In genomic region chr1:76001124-76001523, GRCm38 (mm10) we compare ENCODE assay signal across 11 mouse cellular contexts.
A peak's percentile ranks its signal among the peaks of the same experiment; 100 is the strongest.
DNase-seq lines count a peak whose midpoint lies in the region; TF ChIP-seq lines count a peak whose summit lies in the region.
"Had no signal": no experiment of that assay in that cellular context is flagged by ENCODE, and none has a peak within 500 bp of the region (broad histone marks: within the 10 kb centered on the region; RNA-seq: fewer than 3 reads in every experiment).

No protein-coding gene starts in this region.

- no peaks in the 10 kb centered on the region for H3K27me3 ChIP-seq in limb, embryonic 10.5 days (ENCODE audit: low read depth, poor library complexity, severe bottlenecking)
- H3K27me3 ChIP-seq: hindbrain, embryonic 12.5 days had no signal

- H3K9me3 ChIP-seq in limb, embryonic 10.5 days (replicated peaks), result no peaks in the 10 kb centered on the region
- H3K9me3 ChIP-seq: hindbrain, embryonic 12.5 days had no signal

- H3K4me3 ChIP-seq in left cerebral cortex, adult 2 months, result no peak overlapping the region
- H3K4me3 ChIP-seq in limb, embryonic 10.5 days, result no peak overlapping the region
- H3K4me3 ChIP-seq: hindbrain, embryonic 12.5 days had no signal

- H3K36me3 ChIP-seq in limb, embryonic 10.5 days, result peaks cover 5% of the 10 kb centered on the region; the same call in 1 of the 2 replicates
- H3K36me3 ChIP-seq: hindbrain, embryonic 12.5 days had no signal

- peak in 1 of 2 experiments; percentile 27 for DNase-seq in left cerebral cortex, adult 2 months (ENCODE audit: extremely low spot score in 1 of 2, low spot score in 2 of 2)
- no peak for DNase-seq in left cerebral cortex, adult 11 months (ENCODE audit: low spot score)
- DNase-seq in cerebellum, adult 11 months, result peak; percentile 1
- peak; percentile 5 to 11 for DNase-seq in layer of hippocampus, adult 8-10 months (ENCODE audit: low spot score in 2 of 2)
- DNase-seq in right cerebral cortex, postnatal 10 days (ENCODE audit: low spot score in 2 of 2), result peak; percentile 37 to 45
- no peak for DNase-seq in testis, postnatal 14 days (ENCODE audit: low spot score)
- DNase-seq in limb, embryonic 10.5 days (ENCODE audit: low spot score), result no peak
- no peak for DNase-seq in spleen, postnatal 10 days (ENCODE audit: low spot score in 2 of 2)
- DNase-seq: gastrocnemius, postnatal 25 days; thymus, postnatal 36 days had no signal

- intact Hi-C loops in left cerebral cortex, adult 2 months (cut with DNase I), result loop anchor here (2.0 kb wide), 1 partner anchor 70 kb away; no protein-coding TSS in a partner anchor

- WGBS in limb, embryonic 10.5 days, result 87% methylated on average over 9 of the region's 9 CpGs

- no peak for TF ChIP-seq CTCF in left cerebral cortex, adult 2 months (IDR thresholded peaks at IDR 0.05)

- H3K4me1 ChIP-seq in limb, embryonic 10.5 days, result 0 out of 2 replicates have a peak, but pooled peaks cover 2% of the 10 kb centered on the region
- H3K4me1 ChIP-seq: hindbrain, embryonic 12.5 days had no signal

- 0 out of 2 replicates have a peak overlapping the region, but pooled peaks have one; percentile 54 for H3K27ac ChIP-seq in left cerebral cortex, adult 2 months
- H3K27ac ChIP-seq in limb, embryonic 10.5 days, result no peak overlapping the region
- H3K27ac ChIP-seq: hindbrain, embryonic 12.5 days had no signal

Comparison
In these comparisons a context has a peak if more than half of its experiments do, and no peak if none do; other contexts are left out.
1. DNase-seq: peak in cerebellum, adult 11 months (single experiment), layer of hippocampus, adult 8-10 months (2 of 2) and right cerebral cortex, postnatal 10 days (2 of 2); none in left cerebral cortex, adult 11 months (single experiment), testis, postnatal 14 days (single experiment), limb, embryonic 10.5 days (single experiment) and spleen, postnatal 10 days (0 of 2).